Mouse (Mus musculus) embryonic fibroblast, embryonic 13.5 days (primary cell): Measurements from ENCODE around the gene Slc35e4.

Experiments used
- CTCF ChIP-seq: IDR thresholded peaks from 2 replicates; pipeline ENCODE4 v1.5.1; 2011; ENCODE audit warnings: mild to moderate bottlenecking, control low read depth, low read length, moderate library complexity, borderline replicate concordance; ENCODE audit not compliant: insufficient read depth
- POLR2A ChIP-seq: IDR thresholded peaks from 2 replicates; pipeline ENCODE4 v1.6.1; 2011; ENCODE audit warnings: low read depth, mild to moderate bottlenecking, control low read depth, low read length, moderate library complexity

DNA sequence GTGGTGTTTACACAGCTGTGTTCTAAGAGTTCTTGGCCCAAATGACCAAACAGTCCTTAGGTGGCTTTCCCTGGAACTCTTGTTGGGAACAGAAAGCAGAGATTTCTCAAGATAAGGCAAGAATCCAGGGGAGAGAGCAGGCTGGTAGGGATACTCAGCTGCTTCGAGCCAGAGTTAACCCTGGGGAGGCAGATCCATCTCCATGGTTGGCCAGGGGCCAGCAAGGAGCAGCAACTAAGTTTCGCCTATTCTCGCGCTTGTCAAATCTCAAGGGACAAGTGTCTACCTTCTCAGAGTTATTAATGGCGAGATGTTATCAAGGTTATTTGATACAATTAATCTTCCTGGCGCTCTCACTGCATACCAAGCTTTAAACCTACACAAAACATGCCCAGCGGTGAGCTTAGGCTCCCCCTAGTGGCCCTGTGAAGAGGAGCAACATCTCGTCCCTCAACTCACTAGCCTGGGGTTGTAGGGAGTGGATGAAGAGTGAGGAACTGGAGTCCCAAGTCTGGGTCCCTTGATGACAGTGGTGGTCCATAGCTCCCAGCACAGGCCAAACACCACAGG lies 6.9 kb upstream of the Slc35e4 start:
- TF ChIP-seq POLR2A (no peak), CTCF (peak; percentile 69)
